In the genomic region with DNA sequence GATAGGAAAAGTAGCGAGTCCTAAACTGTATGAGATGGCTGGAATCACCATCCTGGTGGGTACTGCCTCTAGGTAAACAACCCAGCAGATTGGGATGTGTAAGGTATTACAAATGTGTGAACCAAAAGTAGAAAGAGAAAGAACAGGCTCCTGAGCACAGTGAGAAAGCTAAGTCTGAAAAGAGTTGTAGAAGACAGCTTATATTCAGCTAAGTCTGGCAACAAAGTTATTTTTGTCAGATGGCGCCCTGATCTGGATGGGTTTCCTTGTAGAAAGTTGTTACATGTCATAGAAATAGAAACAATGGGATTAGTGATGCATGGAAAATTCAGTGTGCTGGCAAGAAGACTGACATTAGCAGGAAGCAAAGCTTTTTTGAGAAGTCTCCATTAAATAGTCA, we compare ENCODE assay signal across 20 mouse cellular contexts. TPM values are rescaled to one million over a fixed set of nuclear protein-coding genes. Genes with fewer than 3 reads are reported as not detected.
A peak's percentile ranks its signal among the peaks of the same experiment; 100 is the strongest.
DNase-seq lines count a peak whose midpoint lies in the region; ATAC-seq and TF ChIP-seq lines count a peak whose summit lies in the region.
"Had no signal": no experiment of that assay in that cellular context is flagged by ENCODE, and none has a peak within 500 bp of the region (broad histone marks: within the 10 kb centered on the region; RNA-seq: fewer than 3 reads in every experiment).

No protein-coding gene starts in this region.

- no peak overlapping the region for H3K27ac ChIP-seq in CH12.LX (ENCODE audit: insufficient read depth, low read depth)
- peak overlapping the region; percentile 53; the same call in 1 of the 2 replicates for H3K27ac ChIP-seq in cortical plate, adult 2 months (ENCODE audit: insufficient read depth, low read length)
- no peak overlapping the region for H3K27ac ChIP-seq in intestine, embryonic 15.5 days
- no peak overlapping the region for H3K27ac ChIP-seq in hindbrain, postnatal 0 days
- H3K27ac ChIP-seq: heart, adult 2 months; heart, embryonic 15.5 days; kidney, embryonic 15.5 days; limb, embryonic 12.5 days; liver, embryonic 13.5 days; midbrain, embryonic 13.5 days had no signal

- in situ Hi-C loops in CH12.LX (cut with MboI; ENCODE audit: low pct_ligation_motif_present, low pct_unique_long_range_greater_than_20kb, low sequenced_read_pairs) = no loop called here

- no peak overlapping the region for H3K4me3 ChIP-seq in CH12.LX (replicated peaks in 1 of 3; ENCODE audit: low read depth in 2 of 3, low read length in 2 of 3, poor library complexity in 1 of 3)
- H3K4me3 ChIP-seq in cortical plate, adult 2 months (ENCODE audit: insufficient read depth, low read length) = no peak overlapping the region
- no peak overlapping the region for H3K4me3 ChIP-seq in intestine, embryonic 15.5 days (replicated peaks)
- H3K4me3 ChIP-seq in hindbrain, postnatal 0 days (ENCODE audit: low read length) = no peak overlapping the region
- H3K4me3 ChIP-seq: heart, adult 2 months; heart, embryonic 15.5 days; kidney, embryonic 15.5 days; limb, embryonic 12.5 days; liver, embryonic 13.5 days; midbrain, embryonic 13.5 days had no signal

- H3K9ac ChIP-seq in CH12.LX (ENCODE audit: insufficient read depth, low read depth) = no peak overlapping the region
- H3K9ac ChIP-seq in intestine, embryonic 15.5 days = no peak overlapping the region
- no peak overlapping the region for H3K9ac ChIP-seq in hindbrain, postnatal 0 days (replicated peaks; ENCODE audit: low read length)
- H3K9ac ChIP-seq: heart, embryonic 15.5 days; kidney, embryonic 15.5 days; limb, embryonic 12.5 days; liver, embryonic 13.5 days; midbrain, embryonic 13.5 days had no signal

- H3K79me2 ChIP-seq in CH12.LX (replicated peaks; ENCODE audit: control insufficient read depth, extremely low read depth, insufficient read depth, poor library complexity, severe bottlenecking) = no peaks in the 10 kb centered on the region

- H3K36me3 ChIP-seq in CH12.LX (replicated peaks in 1 of 2; ENCODE audit: control insufficient read depth in 1 of 2, insufficient read depth in 1 of 2, low read length in 1 of 2) = no peaks in the 10 kb centered on the region
- H3K36me3 ChIP-seq in intestine, embryonic 15.5 days = no peaks in the 10 kb centered on the region
- no peaks in the 10 kb centered on the region for H3K36me3 ChIP-seq in hindbrain, postnatal 0 days (ENCODE audit: insufficient read depth, low read length)
- H3K36me3 ChIP-seq: heart, embryonic 15.5 days; kidney, embryonic 15.5 days; limb, embryonic 12.5 days; liver, embryonic 13.5 days; midbrain, embryonic 13.5 days had no signal

- dilution Hi-C loops in CH12.LX (cut with MboI; ENCODE audit: extremely low pct_ligation_motif_present, extremely low pct_unique_long_range_greater_than_20kb, low sequenced_read_pairs) = no loop called here

- ATAC-seq in frontal cortex, adult (ENCODE audit: low TSS enrichment) = peak; percentile 76
- ATAC-seq in intestine, embryonic 15.5 days = no peak
- ATAC-seq in hindbrain, postnatal 0 days = no peak
- ATAC-seq: inflammation-experienced regulatory T-cells, adult 6 months; midbrain, embryonic 13.5 days had no signal

- no peak for TF ChIP-seq EP300 in CH12.LX (IDR thresholded peaks at IDR 0.05; ENCODE audit: low read length)

- no peak for TF ChIP-seq RAD21 in CH12.LX (IDR thresholded peaks at IDR 0.05; ENCODE audit: low read depth, low read length)

- H3K4me2 ChIP-seq in CH12.LX (ENCODE audit: insufficient read depth, low read depth, poor library complexity, severe bottlenecking) = 0 out of 2 replicates have a peak overlapping the region, but pooled peaks have one; percentile 5
- no peak overlapping the region for H3K4me2 ChIP-seq in intestine, embryonic 15.5 days (replicated peaks)
- no peak overlapping the region for H3K4me2 ChIP-seq in hindbrain, postnatal 0 days (ENCODE audit: low read depth, low read length)
- H3K4me2 ChIP-seq: heart, embryonic 15.5 days; kidney, embryonic 15.5 days; limb, embryonic 12.5 days; liver, embryonic 13.5 days; midbrain, embryonic 13.5 days had no signal

- 78% methylated on average over 2 of the region's 2 CpGs for WGBS in intestine, embryonic 15.5 days
- WGBS in hindbrain, postnatal 0 days = 66% methylated on average over 2 of the region's 2 CpGs

- no peak for TF ChIP-seq POLR2A in CH12.LX (IDR thresholded peaks at IDR 0.05; ENCODE audit: low read depth, low read length)
- no peak for TF ChIP-seq POLR2A in cortical plate, adult 2 months (IDR thresholded peaks at IDR 0.05; ENCODE audit: extremely low read depth, insufficient read depth, low read length)

- peaks cover 0 to 32% of the 10 kb centered on the region in 2 experiments; a peak in 2 of 4 replicates for H3K4me1 ChIP-seq in CH12.LX (ENCODE audit: control insufficient read depth in 1 of 2, insufficient read depth in 2 of 2)
- peaks cover 4% of the 10 kb centered on the region; the same call in 1 of the 2 replicates for H3K4me1 ChIP-seq in cortical plate, adult 2 months (ENCODE audit: control insufficient read depth, insufficient read depth, low read length)
- H3K4me1 ChIP-seq in intestine, embryonic 15.5 days (replicated peaks) = no peaks in the 10 kb centered on the region
- H3K4me1 ChIP-seq in hindbrain, postnatal 0 days (ENCODE audit: insufficient read depth, low read length) = peaks cover 4% of the 10 kb centered on the region; the same call in 1 of the 2 replicates
- H3K4me1 ChIP-seq: heart, embryonic 15.5 days; kidney, embryonic 15.5 days; limb, embryonic 12.5 days; liver, embryonic 13.5 days had no signal

- H3K27me3 ChIP-seq in CH12.LX (replicated peaks) = no peaks in the 10 kb centered on the region
- H3K27me3 ChIP-seq in intestine, embryonic 15.5 days (replicated peaks) = no peaks in the 10 kb centered on the region
- no peaks in the 10 kb centered on the region for H3K27me3 ChIP-seq in hindbrain, postnatal 0 days (ENCODE audit: insufficient read depth, low read length)
- H3K27me3 ChIP-seq: heart, embryonic 15.5 days; kidney, embryonic 15.5 days; limb, embryonic 12.5 days; liver, embryonic 13.5 days; midbrain, embryonic 13.5 days had no signal

- no peak for DNase-seq in frontal cortex, postnatal 10 days (ENCODE audit: low spot score in 2 of 2)
- no peak for DNase-seq in CH12.LX (ENCODE audit: extremely low read depth)
- peak; percentile 30 to 88 for DNase-seq in left cerebral cortex, postnatal 25 days (ENCODE audit: low spot score in 2 of 2)
- DNase-seq in hindbrain, postnatal 0 days (ENCODE audit: low spot score) = no peak
- no peak for DNase-seq in kidney, adult 18-20 months
- DNase-seq: adrenal gland, postnatal 10 days; cerebellum, adult 9-11 months; gastrocnemius, postnatal 10 days; heart, adult 2 months; liver, embryonic 13.5 days; thymus, adult 2 months had no signal

- TF ChIP-seq CTCF in CH12.LX (conservative IDR thresholded peaks at IDR 0.05 in 1 of 2, IDR thresholded peaks at IDR 0.05 in 1 of 2; ENCODE audit: low read depth in 2 of 2, low read length in 2 of 2) = no peak
- no peak for TF ChIP-seq CTCF in cortical plate, adult 2 months (IDR thresholded peaks at IDR 0.05; ENCODE audit: extremely low read depth, insufficient read depth, low read length)
- no peak for TF ChIP-seq CTCF in hindbrain, postnatal 0 days (IDR thresholded peaks at IDR 0.05; ENCODE audit: low read depth)

- intact Hi-C loops in left cerebral cortex, postnatal 25 days (cut with DNase I) = loop anchor here (5.0 kb wide), 3 partner anchors 149 to 359 kb away; no protein-coding TSS in a partner anchor

- no peaks in the 10 kb centered on the region for H3K9me3 ChIP-seq in CH12.LX (replicated peaks; ENCODE audit: low read length)
- H3K9me3 ChIP-seq in intestine, embryonic 15.5 days = no peaks in the 10 kb centered on the region
- no peaks in the 10 kb centered on the region for H3K9me3 ChIP-seq in hindbrain, postnatal 0 days (ENCODE audit: low read length)
- H3K9me3 ChIP-seq: heart, embryonic 15.5 days; kidney, embryonic 15.5 days; limb, embryonic 12.5 days; liver, embryonic 13.5 days; midbrain, embryonic 13.5 days had no signal

TF ChIP-seq in CH12.LX, 34 proteins besides CTCF, POLR2A, EP300 and RAD21:
- TF ChIP-seq SIN3A (IDR thresholded peaks at IDR 0.05; ENCODE audit: low read length) = no peak
- TF ChIP-seq ELF1 (IDR thresholded peaks at IDR 0.05; ENCODE audit: low read depth, low read length) = no peak
- no peak for TF ChIP-seq ZMIZ1 (IDR thresholded peaks at IDR 0.05; ENCODE audit: low read depth, low read length)
- no peak for TF ChIP-seq RCOR1 (conservative IDR thresholded peaks at IDR 0.05; ENCODE audit: low read depth, low read length)
- no peak for TF ChIP-seq MEF2A (IDR thresholded peaks at IDR 0.05; ENCODE audit: borderline replicate concordance, low read depth, low read length)
- no peak for TF ChIP-seq CHD1 (IDR thresholded peaks at IDR 0.05; ENCODE audit: low read depth, low read length)
TF ChIP-seq in CH12.LX: peak in this region for 0.

RNA-seq across cellular contexts. Expression of a gene that starts 59.5 kb away (rescaled TPM):
- not detected in 2 replicates for total RNA-seq in CH12.LX (2012; rRNA removed)
- not detected in 2 replicates for total RNA-seq in CH12.LX (2014; rRNA removed)
- polyA plus RNA-seq in CH12.LX (2012; ENCODE audit: insufficient read length, low read depth) = not detected in 2 replicates
- polyA plus RNA-seq in cortical plate, adult 2 months (2012; rRNA removed) = 0.94 and 1.4 TPM in 2 replicates
- total RNA-seq in left cerebral cortex, postnatal 25 days (2021) = 1 to 10 TPM; 3.5 to 5.8 TPM
- polyA plus RNA-seq in intestine, embryonic 15.5 days (2015; fragmentation: Nextera tagmentation; extraction: Ambion mirVana) = 0.13 TPM in 1 of 2 replicates, not detected in the other
- 0.86 and 2.9 TPM in 2 replicates for total RNA-seq in hindbrain, postnatal 0 days (2014; rRNA removed)
- 4.4 and 6.6 TPM in 2 replicates for polyA plus RNA-seq in hindbrain, postnatal 0 days (2015; fragmentation: Nextera tagmentation; extraction: Ambion mirVana)
- total RNA-seq: adrenal gland, postnatal 10 days; gastrocnemius, postnatal 10 days had no signal
- polyA plus RNA-seq: kidney, embryonic 15.5 days; liver, embryonic 13.5 days; thymus, adult 2 months; urinary bladder, adult 2 months had no signal

Comparison
In these comparisons a context has a peak if more than half of its experiments do, and no peak if none do; other contexts are left out.
1. DNase-seq: peak in left cerebral cortex, postnatal 25 days (2 of 2); none in frontal cortex, postnatal 10 days (0 of 2), CH12.LX (single experiment), hindbrain, postnatal 0 days (single experiment) and kidney, adult 18-20 months (single experiment).